In genomic region chr10:89450411-89450810, GRCm38 (mm10) we compare ENCODE assay signal across 12 mouse cellular contexts. TPM values are rescaled to one million over a fixed set of nuclear protein-coding genes. Genes with fewer than 3 reads are reported as not detected.
DNase-seq lines count a peak whose midpoint lies in the region; ATAC-seq and TF ChIP-seq lines count a peak whose summit lies in the region.
"Had no signal": no experiment of that assay in that cellular context is flagged by ENCODE, and none has a peak within 500 bp of the region (broad histone marks: within the 10 kb centered on the region; RNA-seq: fewer than 3 reads in every experiment).

No protein-coding gene starts in this region.

- no peak overlapping the region for H3K4me2 ChIP-seq in kidney, embryonic 15.5 days
- H3K4me2 ChIP-seq: heart, embryonic 13.5 days; liver, embryonic 13.5 days had no signal

- no peaks in the 10 kb centered on the region for H3K27me3 ChIP-seq in cerebellum, adult 2 months (ENCODE audit: control insufficient read depth, insufficient read depth, low read length)
- no peaks in the 10 kb centered on the region for H3K27me3 ChIP-seq in kidney, embryonic 15.5 days
- H3K27me3 ChIP-seq: heart, embryonic 13.5 days; liver, embryonic 13.5 days had no signal

- no peak overlapping the region for H3K4me3 ChIP-seq in cerebellum, adult 2 months (replicated peaks; ENCODE audit: insufficient read depth, low read depth, low read length)
- H3K4me3 ChIP-seq in kidney, embryonic 15.5 days (replicated peaks) = no peak overlapping the region
- H3K4me3 ChIP-seq: heart, embryonic 13.5 days; liver, embryonic 13.5 days had no signal

- peak; percentile 60; the same call in 1 of the 2 replicates for ATAC-seq in megakaryocyte-erythroid progenitor cell, adult 5-6 weeks (replicated peaks; ENCODE audit: low FRiP score, low TSS enrichment, poor library complexity, severe bottlenecking)
- no peak for ATAC-seq in kidney, embryonic 15.5 days (replicated peaks; ENCODE audit: low FRiP score)
- ATAC-seq: midbrain, embryonic 16.5 days had no signal

- no peaks in the 10 kb centered on the region for H3K9me3 ChIP-seq in kidney, embryonic 15.5 days (replicated peaks)
- H3K9me3 ChIP-seq: heart, embryonic 13.5 days; liver, embryonic 13.5 days had no signal

- intact Hi-C loops in gastrocnemius, postnatal 14 days (cut with DNase I; ENCODE audit: low total_unique reads) = no loop called here
- intact Hi-C loops in gastrocnemius, postnatal 36 days (cut with DNase I) = no loop called here

- H3K36me3 ChIP-seq in kidney, embryonic 15.5 days = no peaks in the 10 kb centered on the region
- H3K36me3 ChIP-seq: heart, embryonic 13.5 days; liver, embryonic 13.5 days had no signal

- WGBS in cerebellum, adult 2 months = 4% methylated on average over 10 of the region's 10 CpGs
- WGBS in kidney, embryonic 15.5 days = 69% methylated on average over 10 of the region's 10 CpGs

- no peak for TF ChIP-seq CTCF in cerebellum, adult 2 months (IDR thresholded peaks at IDR 0.05; ENCODE audit: borderline replicate concordance, insufficient read depth, low read depth, low read length)

- no peak overlapping the region for H3K9ac ChIP-seq in kidney, embryonic 15.5 days
- H3K9ac ChIP-seq: heart, embryonic 13.5 days; liver, embryonic 13.5 days had no signal

- H3K4me1 ChIP-seq in cerebellum, adult 2 months (ENCODE audit: control insufficient read depth, insufficient read depth, low read length) = no peaks in the 10 kb centered on the region
- no peaks in the 10 kb centered on the region for H3K4me1 ChIP-seq in kidney, embryonic 15.5 days

- no peak overlapping the region for H3K27ac ChIP-seq in cerebellum, adult 2 months (ENCODE audit: insufficient read depth, low read length)
- no peak overlapping the region for H3K27ac ChIP-seq in kidney, embryonic 15.5 days
- H3K27ac ChIP-seq: heart, embryonic 13.5 days; liver, embryonic 13.5 days had no signal

- no peak for TF ChIP-seq POLR2A in cerebellum, adult 2 months (IDR thresholded peaks at IDR 0.05; ENCODE audit: borderline replicate concordance, insufficient read depth, low read length)

- peak; percentile 12 for DNase-seq in gastrocnemius, postnatal 14 days
- DNase-seq in gastrocnemius, postnatal 36 days = no peak
- DNase-seq in ovary, adult 18-20 months (ENCODE audit: low spot score) = peak; percentile 50
- no peak for DNase-seq in ovary, postnatal 10 days (ENCODE audit: low spot score)
- DNase-seq in cerebellum, adult 2 months = peak; percentile 22 to 49
- DNase-seq: layer of hippocampus, postnatal 36 days; liver, embryonic 13.5 days; retina, postnatal 1 day had no signal

RNA-seq across cellular contexts. Expression of gene Gas2l3, which starts 6.6 kb away (rescaled TPM):
- 10 to 100 TPM in 1 of 2 experiments, 1 to 10 TPM in 1; 3.0 to 11.2 TPM for total RNA-seq in gastrocnemius, postnatal 14 days (2021)
- total RNA-seq in gastrocnemius, postnatal 36 days (2021) = 1 to 10 TPM; 2.4 to 2.8 TPM
- 1.5 and 1.9 TPM in 2 replicates for polyA plus RNA-seq in cerebellum, adult 2 months (2012; rRNA removed)
- total RNA-seq in megakaryocyte-erythroid progenitor cell, adult 5-6 weeks (2014; fragmentation: Nextera tagmentation) = 5.3 and 8.5 TPM in 2 replicates
- total RNA-seq in megakaryocyte-erythroid progenitor cell, adult 5-6 weeks (2017) = 4.9 and 12.9 TPM in 2 replicates
- polyA plus RNA-seq in kidney, embryonic 15.5 days (2015; fragmentation: Nextera tagmentation; extraction: Ambion mirVana) = 18.9 and 19.6 TPM in 2 replicates

Comparison
In these comparisons a context has a peak if more than half of its experiments do, and no peak if none do; other contexts are left out.
1. DNase-seq: peak in gastrocnemius, postnatal 14 days (single experiment), ovary, adult 18-20 months (single experiment) and cerebellum, adult 2 months (2 of 2); none in gastrocnemius, postnatal 36 days (0 of 2) and ovary, postnatal 10 days (single experiment).